Mouse (Mus musculus) cerebellum, postnatal 14 days (tissue): ENCODE data around the gene Plcxd2.

Source experiments
- DNase-seq, 2 experiments: peaks; one replicate each; pipeline ENCODE4 v3.0.0; 2021; ENCODE audit warnings: mixed read lengths in 2 of 2

Plcxd2 gene

GRCm38 (mm10) chr16:45935956-45936483, 74.0 kb downstream of the Plcxd2 start:
- no peak for DNase-seq

DNA sequence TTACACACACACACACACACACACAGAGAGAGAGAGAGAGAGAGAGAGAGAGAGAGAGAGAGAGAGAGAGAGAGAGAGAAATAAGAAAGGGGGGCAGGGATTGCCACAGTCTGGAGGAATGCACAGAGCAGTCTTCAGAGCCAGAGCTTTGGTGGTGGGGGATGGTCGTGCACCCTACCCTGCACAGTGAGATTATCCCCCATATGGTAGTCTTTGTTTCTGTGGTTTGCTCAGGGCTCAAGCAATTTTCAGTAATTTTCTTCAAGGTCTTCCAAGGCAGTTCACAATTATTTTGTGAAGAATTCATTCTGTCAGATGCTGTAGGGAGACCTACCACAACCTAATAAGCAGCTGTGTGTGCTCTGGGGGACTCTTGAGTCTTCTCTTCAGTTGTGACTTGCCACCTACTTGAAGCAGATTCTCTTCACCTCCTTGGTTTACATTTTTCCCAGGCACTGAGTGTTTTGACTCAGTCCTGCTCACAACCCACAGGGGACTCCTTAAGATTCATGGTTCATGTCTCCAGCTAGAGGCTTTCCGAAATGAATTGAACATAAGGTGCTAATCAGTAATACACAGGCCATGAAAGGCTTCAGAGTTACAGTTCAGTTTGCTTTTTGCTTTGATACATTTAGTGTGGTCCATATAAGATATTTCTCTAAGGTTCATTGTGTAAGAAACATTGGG, 75.2 kb downstream of the Plcxd2 start:
- no peak for DNase-seq

DNA sequence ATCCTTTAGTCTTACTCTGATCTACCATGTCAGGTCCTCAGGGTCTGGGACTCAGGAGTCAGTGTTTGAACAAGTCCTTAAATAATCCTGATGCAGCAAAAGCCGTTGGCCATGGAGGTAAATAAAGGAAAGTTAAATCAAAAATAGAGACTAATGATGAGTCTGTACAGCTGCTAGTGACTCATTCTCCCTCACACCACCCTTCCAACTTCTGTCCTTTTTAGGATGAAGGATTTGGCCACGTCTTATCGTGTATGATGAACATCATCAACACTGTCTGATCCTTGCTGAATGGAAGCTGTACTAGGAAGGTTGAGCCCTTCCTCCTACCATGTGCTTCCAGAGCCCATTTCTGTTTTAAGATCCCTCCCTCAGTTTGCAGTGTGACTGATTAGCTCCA, 79.7 kb downstream of the Plcxd2 start:
- DNase-seq = no peak

- no peak for DNase-seq
Measured at GRCm38 (mm10) chr16:45928090-45928489, 81.9 kb downstream of the Plcxd2 start.

DNA sequence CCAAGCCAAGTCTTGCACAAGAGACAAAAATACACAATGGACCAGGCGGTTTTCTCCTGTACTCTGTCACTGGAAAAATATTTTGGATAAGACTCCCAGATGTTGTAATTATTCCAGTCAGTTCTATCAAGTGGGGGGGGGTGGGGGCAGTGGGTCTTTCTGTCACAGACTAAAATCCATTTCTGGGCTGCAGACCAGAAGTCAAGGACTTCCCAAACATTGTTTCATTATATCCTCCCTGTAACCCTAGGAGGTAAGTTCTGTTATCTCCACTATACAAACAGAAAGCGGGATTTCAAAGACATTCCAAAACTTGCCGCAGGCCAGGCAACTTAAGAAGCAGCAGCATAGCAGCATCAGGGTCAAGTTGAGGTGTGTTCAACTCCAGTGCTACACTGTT, 82.4 kb downstream of the Plcxd2 start:
- DNase-seq = no peak

- no peak for DNase-seq
Measured at GRCm38 (mm10) chr16:45926875-45927274, 83.1 kb downstream of the Plcxd2 start.

DNA sequence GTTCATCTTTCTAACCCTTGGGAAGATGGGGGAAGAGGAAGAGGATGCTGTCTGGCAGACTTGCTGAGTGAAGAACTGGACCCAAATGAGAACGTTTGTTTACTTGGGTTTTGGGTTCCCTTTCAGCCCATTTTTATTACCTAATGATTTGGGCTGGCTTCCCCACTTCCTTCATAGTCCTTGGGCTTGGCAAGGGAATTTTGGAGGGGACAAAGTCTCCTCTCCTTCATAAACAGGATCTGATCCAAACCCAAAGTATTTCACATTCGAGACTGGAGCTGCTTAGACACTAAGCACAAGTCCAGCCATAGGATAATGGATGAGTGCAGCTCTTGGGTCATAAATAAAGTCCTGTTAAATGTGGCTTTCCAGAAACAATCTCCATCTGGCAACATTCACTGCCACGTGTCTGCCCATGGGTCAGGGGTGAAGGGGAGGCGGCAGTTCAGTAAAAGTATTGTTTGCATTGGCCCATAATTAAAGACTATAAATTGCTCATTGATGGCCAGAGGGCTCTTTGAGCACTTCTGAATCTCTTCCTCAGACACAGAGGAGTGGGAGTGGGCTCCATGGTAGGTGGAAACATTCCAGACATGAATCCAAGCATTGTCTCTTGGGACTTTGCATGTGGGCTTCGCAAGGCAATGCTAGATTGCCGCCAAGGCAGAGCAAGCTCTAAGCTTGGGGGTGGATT, 86.1 kb downstream of the Plcxd2 start:
- no peak for DNase-seq

GRCm38 (mm10) chr16:45922546-45923229, 87.3 kb downstream of the Plcxd2 start:
- no peak for DNase-seq

DNA sequence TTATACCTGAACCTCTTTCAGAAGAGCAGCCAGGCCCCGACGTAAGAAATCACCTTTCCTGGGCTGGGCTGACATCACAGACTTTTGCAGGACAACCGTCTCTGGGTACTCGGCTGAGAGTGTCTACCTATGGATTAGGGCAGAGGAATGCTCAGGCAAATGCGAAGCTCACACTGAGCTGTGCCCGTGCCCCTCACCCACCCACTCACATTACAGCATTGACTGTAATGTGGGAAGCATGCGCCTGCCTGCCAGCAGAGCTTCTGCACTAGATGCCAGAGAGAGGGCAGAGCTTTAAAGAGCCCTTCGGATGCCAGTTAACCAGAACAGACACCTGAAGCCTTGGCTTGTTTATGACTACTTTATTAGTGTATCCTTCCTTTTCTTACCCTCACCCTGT, 90.4 kb downstream of the Plcxd2 start:
- no peak for DNase-seq
